28 mouse cellular contexts compared by ENCODE assay signal in the genomic region with DNA sequence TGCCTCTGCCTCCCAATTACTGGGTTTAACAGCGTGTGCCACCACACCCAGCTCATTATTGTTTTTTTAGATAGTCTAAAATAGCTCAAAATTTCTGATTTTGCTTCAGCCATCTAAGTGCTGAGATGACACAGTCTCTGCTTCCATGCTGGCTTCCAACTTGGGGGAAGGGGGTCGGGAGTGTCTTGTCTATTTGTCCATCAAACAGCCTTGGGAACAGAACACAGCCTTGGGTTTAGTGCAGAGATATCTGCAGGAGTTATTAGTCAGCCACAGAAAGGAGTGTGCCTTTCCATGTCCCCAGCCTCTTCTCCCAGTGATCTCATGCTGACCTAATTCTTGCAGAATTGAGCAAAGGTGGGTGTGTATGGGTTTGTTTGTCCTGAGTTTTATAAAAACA.
"Had no signal": no experiment of that assay in that cellular context is flagged by ENCODE, and none has a peak within 500 bp of the region (broad histone marks: within the 10 kb centered on the region; RNA-seq: fewer than 3 reads in every experiment).

No protein-coding gene starts in this region.

- ATAC-seq: hindbrain, embryonic 16.5 days; inflammation-experienced regulatory T-cells, adult 6 months; intestine, embryonic 15.5 days; intestine, postnatal 0 days had no signal

- H3K4me2 ChIP-seq: heart, embryonic 12.5 days; hindbrain, embryonic 12.5 days; hindbrain, embryonic 14.5 days; intestine, embryonic 15.5 days; limb, embryonic 12.5 days; liver, embryonic 11.5 days; liver, embryonic 13.5 days; liver, embryonic 15.5 days had no signal

- H3K27ac ChIP-seq: gastrocnemius, adult 2 months; heart, embryonic 10.5 days; hindbrain, embryonic 10.5 days; hindbrain, embryonic 12.5 days; hindbrain, embryonic 14.5 days; intestine, embryonic 15.5 days; layer of hippocampus, adult 2 months; left cerebral cortex, adult 2 months; limb, embryonic 10.5 days; limb, embryonic 12.5 days; liver, embryonic 13.5 days; liver, embryonic 15.5 days had no signal

- H3K27me3 ChIP-seq: heart, embryonic 12.5 days; hindbrain, embryonic 12.5 days; intestine, embryonic 15.5 days; limb, embryonic 12.5 days; liver, embryonic 13.5 days; liver, embryonic 15.5 days had no signal

- H3K9me3 ChIP-seq: heart, embryonic 10.5 days; heart, embryonic 12.5 days; hindbrain, embryonic 10.5 days; hindbrain, embryonic 12.5 days; intestine, embryonic 15.5 days; limb, embryonic 10.5 days; limb, embryonic 12.5 days; liver, embryonic 13.5 days; liver, embryonic 15.5 days had no signal

- DNase-seq: gastrocnemius, adult 2 months; gastrocnemius, postnatal 10 days; gastrocnemius, postnatal 25 days; heart, adult 18-20 months; heart, postnatal 10 days; heart, postnatal 4 days; kidney, adult 18-20 months; kidney, adult 8-10 months; kidney, postnatal 10 days; kidney, postnatal 25 days; kidney, postnatal 4 days; liver; liver, embryonic 13.5 days had no signal

- H3K9ac ChIP-seq: heart, embryonic 12.5 days; hindbrain, embryonic 12.5 days; hindbrain, embryonic 14.5 days; intestine, embryonic 15.5 days; limb, embryonic 12.5 days; liver, embryonic 13.5 days; liver, embryonic 15.5 days had no signal

- H3K4me1 ChIP-seq: heart, embryonic 10.5 days; heart, embryonic 12.5 days; hindbrain, embryonic 10.5 days; hindbrain, embryonic 12.5 days; intestine, embryonic 15.5 days; limb, embryonic 10.5 days; limb, embryonic 12.5 days had no signal

- H3K36me3 ChIP-seq: heart, embryonic 10.5 days; heart, embryonic 12.5 days; hindbrain, embryonic 10.5 days; hindbrain, embryonic 12.5 days; intestine, embryonic 15.5 days; limb, embryonic 10.5 days; limb, embryonic 12.5 days; liver, embryonic 13.5 days; liver, embryonic 15.5 days had no signal

- H3K4me3 ChIP-seq: gastrocnemius, adult 2 months; heart, embryonic 10.5 days; heart, embryonic 12.5 days; hindbrain, embryonic 10.5 days; hindbrain, embryonic 12.5 days; intestine, embryonic 15.5 days; layer of hippocampus, adult 2 months; left cerebral cortex, adult 2 months; limb, embryonic 10.5 days; limb, embryonic 12.5 days; liver, embryonic 13.5 days; liver, embryonic 15.5 days had no signal
